Mouse (Mus musculus): ENCODE measurements at regions not wholly inside any gene's neighbourhood (a gene's known extent, or its start where the extent isn't known, plus 50 kb on each side); places are given as distances from the start of the nearest gene placed in this dataset.
"Not testable (repeated sequence)": the region's sequence is repeated elsewhere in the genome, so short reads cannot be mapped to it uniquely, and the experiment has no call there.

- no peak for ATAC-seq (replicated peaks; ENCODE audit: low read depth, poor library complexity, severe bottlenecking)
Observed at GRCm38 (mm10) chr3:60798461-60798860, 204.1 kb upstream of the P2ry1 start.

- no peak for ATAC-seq (replicated peaks; ENCODE audit: low read depth, poor library complexity, severe bottlenecking)
Observed at GRCm38 (mm10) chr3:60798862-60799261, 203.7 kb upstream of the P2ry1 start.

GRCm38 (mm10) chr3:60804711-60805293 lies 197.8 kb upstream of the P2ry1 start:
- ATAC-seq (replicated peaks; ENCODE audit: low read depth, poor library complexity, severe bottlenecking): no peak

GRCm38 (mm10) chr3:60811924-60812323 lies 190.7 kb upstream of the P2ry1 start:
- no peak for ATAC-seq (replicated peaks; ENCODE audit: low read depth, poor library complexity, severe bottlenecking)

GRCm38 (mm10) chr3:60813485-60813884 lies 189.1 kb upstream of the P2ry1 start:
- no peak for ATAC-seq (replicated peaks; ENCODE audit: low read depth, poor library complexity, severe bottlenecking)

- peak; percentile 88 for ATAC-seq (replicated peaks; ENCODE audit: low read depth, poor library complexity, severe bottlenecking)
Observed at GRCm38 (mm10) chr3:60819684-60820281, 182.8 kb upstream of the P2ry1 start.

- ATAC-seq (replicated peaks; ENCODE audit: low read depth, poor library complexity, severe bottlenecking): peak; percentile 57
Observed at GRCm38 (mm10) chr3:60821463-60821862, 181.1 kb upstream of the P2ry1 start.

- ATAC-seq (replicated peaks; ENCODE audit: low read depth, poor library complexity, severe bottlenecking): no peak
Observed at GRCm38 (mm10) chr3:60826759-60827158, 175.8 kb upstream of the P2ry1 start.

GRCm38 (mm10) chr3:60832385-60832784 lies 170.2 kb upstream of the P2ry1 start:
- ATAC-seq (replicated peaks; ENCODE audit: low read depth, poor library complexity, severe bottlenecking): no peak

GRCm38 (mm10) chr3:60841895-60842294 lies 160.7 kb upstream of the P2ry1 start:
- no peak for ATAC-seq (replicated peaks; ENCODE audit: low read depth, poor library complexity, severe bottlenecking)

- no peak for ATAC-seq (replicated peaks; ENCODE audit: low read depth, poor library complexity, severe bottlenecking)
Observed at GRCm38 (mm10) chr3:60845293-60845692, 157.3 kb upstream of the P2ry1 start.

GRCm38 (mm10) chr3:60848437-60848836 lies 154.2 kb upstream of the P2ry1 start:
- peak; percentile 69 for ATAC-seq (replicated peaks; ENCODE audit: low read depth, poor library complexity, severe bottlenecking)

- ATAC-seq (replicated peaks; ENCODE audit: low read depth, poor library complexity, severe bottlenecking): no peak
Observed at GRCm38 (mm10) chr3:60853773-60854172, 148.8 kb upstream of the P2ry1 start.

GRCm38 (mm10) chr3:60855734-60856133 lies 146.9 kb upstream of the P2ry1 start:
- ATAC-seq (replicated peaks; ENCODE audit: low read depth, poor library complexity, severe bottlenecking): no peak

- no peak for ATAC-seq (replicated peaks; ENCODE audit: low read depth, poor library complexity, severe bottlenecking)
Observed at GRCm38 (mm10) chr3:60858474-60859118, 144.0 kb upstream of the P2ry1 start.

GRCm38 (mm10) chr3:60859119-60859515 lies 143.5 kb upstream of the P2ry1 start:
- ATAC-seq (replicated peaks; ENCODE audit: low read depth, poor library complexity, severe bottlenecking): no peak

GRCm38 (mm10) chr3:60876858-60877257 lies 125.7 kb upstream of the P2ry1 start:
- not testable (repeated sequence) for ATAC-seq (replicated peaks; ENCODE audit: low read depth, poor library complexity, severe bottlenecking)

GRCm38 (mm10) chr3:60878880-60879279 lies 123.7 kb upstream of the P2ry1 start:
- no peak for ATAC-seq (replicated peaks; ENCODE audit: low read depth, poor library complexity, severe bottlenecking)

GRCm38 (mm10) chr3:60884027-60884426 lies 118.6 kb upstream of the P2ry1 start:
- no peak for ATAC-seq (replicated peaks; ENCODE audit: low read depth, poor library complexity, severe bottlenecking)

- no peak for ATAC-seq (replicated peaks; ENCODE audit: low read depth, poor library complexity, severe bottlenecking)
Observed at GRCm38 (mm10) chr3:60889191-60889861, 113.3 kb upstream of the P2ry1 start.

- no peak for ATAC-seq (replicated peaks; ENCODE audit: low read depth, poor library complexity, severe bottlenecking)
Observed at GRCm38 (mm10) chr3:60897628-60898269, 104.8 kb upstream of the P2ry1 start.

All from common myeloid progenitor, adult 5-6 weeks (primary cell).